8 mouse cellular contexts compared by ENCODE assay signal in the genomic region with DNA sequence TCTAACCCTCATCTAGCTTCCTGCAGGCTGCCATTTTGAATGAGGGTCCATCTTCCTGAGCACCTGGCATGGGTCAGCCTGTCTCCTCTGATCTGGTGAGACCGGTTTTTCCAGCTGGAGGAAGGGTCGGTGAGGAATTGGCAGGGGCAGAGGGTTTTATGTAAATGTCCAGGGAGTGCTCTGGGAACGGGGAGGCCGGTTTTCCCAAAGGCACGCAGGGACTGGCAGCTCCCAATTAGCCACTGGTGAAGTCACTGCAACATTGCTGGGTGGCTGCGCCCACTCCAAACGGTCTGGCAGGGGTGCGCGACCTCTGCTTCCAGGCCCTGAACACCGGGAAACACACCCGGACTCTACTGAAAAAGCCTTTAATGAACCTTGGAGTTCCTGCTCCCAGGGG. TPM values are rescaled to one million over a fixed set of nuclear protein-coding genes. Genes with fewer than 3 reads are reported as not detected.
DNase-seq lines count a peak whose midpoint lies in the region; ATAC-seq lines count a peak whose summit lies in the region.

No protein-coding gene starts in this region.

- H3K9me3 ChIP-seq in heart, embryonic 14.5 days (ENCODE audit: control insufficient read depth, low read length): no peaks in the 10 kb centered on the region
- no peaks in the 10 kb centered on the region for H3K9me3 ChIP-seq in embryonic facial prominence, embryonic 10.5 days
- H3K9me3 ChIP-seq in intestine, embryonic 14.5 days (ENCODE audit: control insufficient read depth, low read length): no peaks in the 10 kb centered on the region
- no peaks in the 10 kb centered on the region for H3K9me3 ChIP-seq in midbrain, embryonic 12.5 days

- peaks cover 4% of the 10 kb centered on the region; the same call in 1 of the 2 replicates for H3K27me3 ChIP-seq in heart, embryonic 14.5 days (ENCODE audit: control insufficient read depth, insufficient read depth, low read length)
- 0 out of 2 replicates have a peak, but pooled peaks cover 4% of the 10 kb centered on the region for H3K27me3 ChIP-seq in embryonic facial prominence, embryonic 10.5 days (replicated peaks; ENCODE audit: low read depth, poor library complexity, severe bottlenecking)
- H3K27me3 ChIP-seq in intestine, embryonic 14.5 days (replicated peaks; ENCODE audit: control insufficient read depth, insufficient read depth, low read length): no peaks in the 10 kb centered on the region
- H3K27me3 ChIP-seq in midbrain, embryonic 12.5 days: peaks cover 11% of the 10 kb centered on the region; the same call in 1 of the 2 replicates

- H3K4me2 ChIP-seq in heart, embryonic 14.5 days (ENCODE audit: low read length): peak overlapping the region; percentile 32; the same call in 1 of the 2 replicates
- peak overlapping the region; percentile 33 for H3K4me2 ChIP-seq in intestine, embryonic 14.5 days (ENCODE audit: low read length)
- H3K4me2 ChIP-seq in midbrain, embryonic 12.5 days (replicated peaks): peak overlapping the region; percentile 51

- H3K4me3 ChIP-seq in heart, embryonic 14.5 days (ENCODE audit: control insufficient read depth in 1 of 2, insufficient read depth in 1 of 2, low read depth in 1 of 2, low read length in 2 of 2): no peak overlapping the region
- peak overlapping the region; percentile 49 for H3K4me3 ChIP-seq in embryonic facial prominence, embryonic 10.5 days
- no peak overlapping the region for H3K4me3 ChIP-seq in intestine, embryonic 14.5 days (ENCODE audit: low read depth, low read length)
- H3K4me3 ChIP-seq in midbrain, embryonic 12.5 days: peak overlapping the region; percentile 30

- no peak for ATAC-seq in heart, embryonic 14.5 days (ENCODE audit: insufficient number of reproducible peaks, insufficient read depth, low FRiP score, low read depth)
- peak; percentile 12; the same call in 1 of the 2 replicates for ATAC-seq in intestine, embryonic 14.5 days (replicated peaks; ENCODE audit: low FRiP score, low TSS enrichment, low read depth)
- no peak for ATAC-seq in midbrain, embryonic 12.5 days (ENCODE audit: low FRiP score, low read depth)

- DNase-seq in heart, adult 11 months: no peak
- DNase-seq in embryonic facial prominence, embryonic 10.5 days (ENCODE audit: low spot score): peak; percentile 36
- DNase-seq in intestine, embryonic 14.5 days (ENCODE audit: low spot score): peak; percentile 63
- no peak for DNase-seq in ovary, postnatal 10 days (ENCODE audit: low spot score)
- DNase-seq in retina, postnatal 1 day: no peak
- DNase-seq in thymus, postnatal 14 days: no peak

- 50% methylated on average over 11 of the region's 11 CpGs for WGBS in heart, embryonic 14.5 days
- WGBS in embryonic facial prominence, embryonic 10.5 days: 32% methylated on average over 11 of the region's 11 CpGs
- 41% methylated on average over 11 of the region's 11 CpGs for WGBS in intestine, embryonic 14.5 days
- 43% methylated on average over 11 of the region's 11 CpGs for WGBS in midbrain, embryonic 12.5 days

- no peaks in the 10 kb centered on the region for H3K36me3 ChIP-seq in heart, embryonic 14.5 days (ENCODE audit: control insufficient read depth, insufficient read depth, low read length)
- no peaks in the 10 kb centered on the region for H3K36me3 ChIP-seq in embryonic facial prominence, embryonic 10.5 days (replicated peaks)
- no peaks in the 10 kb centered on the region for H3K36me3 ChIP-seq in intestine, embryonic 14.5 days (ENCODE audit: control insufficient read depth, insufficient read depth, low read length)
- no peaks in the 10 kb centered on the region for H3K36me3 ChIP-seq in midbrain, embryonic 12.5 days

- no peak overlapping the region for H3K9ac ChIP-seq in heart, embryonic 14.5 days (ENCODE audit: low read length)
- H3K9ac ChIP-seq in intestine, embryonic 14.5 days (ENCODE audit: low read length): no peak overlapping the region
- peak overlapping the region; percentile 39; the same call in 1 of the 2 replicates for H3K9ac ChIP-seq in midbrain, embryonic 12.5 days (replicated peaks)

- no peaks in the 10 kb centered on the region for H3K4me1 ChIP-seq in heart, embryonic 14.5 days (ENCODE audit: control insufficient read depth in 2 of 2, insufficient read depth in 2 of 2, low read length in 2 of 2)
- H3K4me1 ChIP-seq in embryonic facial prominence, embryonic 10.5 days: peaks cover 17% of the 10 kb centered on the region
- H3K4me1 ChIP-seq in intestine, embryonic 14.5 days (replicated peaks; ENCODE audit: control insufficient read depth, insufficient read depth, low read length): no peaks in the 10 kb centered on the region; the same call in 1 of the 2 replicates
- peaks cover 5% of the 10 kb centered on the region for H3K4me1 ChIP-seq in midbrain, embryonic 12.5 days

- no peak overlapping the region for H3K27ac ChIP-seq in heart, embryonic 14.5 days (replicated peaks in 1 of 2; ENCODE audit: control insufficient read depth in 1 of 2, insufficient read depth in 1 of 2, low read depth in 2 of 2, low read length in 2 of 2)
- peak overlapping the region; percentile 74 for H3K27ac ChIP-seq in embryonic facial prominence, embryonic 10.5 days (replicated peaks)
- peak overlapping the region; percentile 12; the same call in 1 of the 2 replicates for H3K27ac ChIP-seq in intestine, embryonic 14.5 days (ENCODE audit: low read depth)
- H3K27ac ChIP-seq in midbrain, embryonic 12.5 days (replicated peaks): no peak overlapping the region

RNA-seq across cellular contexts. Expression of gene Foxn1, which starts 10.6 kb away (rescaled TPM):
- not detected in 2 replicates for polyA plus RNA-seq in heart, embryonic 14.5 days (2014; fragmentation: Nextera tagmentation; extraction: Ambion mirVana)
- polyA plus RNA-seq in embryonic facial prominence, embryonic 10.5 days (2016; fragmentation: Nextera tagmentation; extraction: Ambion mirVana): 0.21 and 0.26 TPM in 2 replicates
- not detected in 2 replicates for polyA plus RNA-seq in intestine, embryonic 14.5 days (2014; fragmentation: Nextera tagmentation; extraction: Ambion mirVana)
- not detected in 2 replicates for polyA plus RNA-seq in midbrain, embryonic 12.5 days (2016; fragmentation: Nextera tagmentation; extraction: Ambion mirVana)

RNA-seq across cellular contexts. Expression of gene Slc13a2, which starts 25.1 kb away (rescaled TPM):
- not detected in 2 replicates for polyA plus RNA-seq in heart, embryonic 14.5 days (2014; fragmentation: Nextera tagmentation; extraction: Ambion mirVana)
- polyA plus RNA-seq in embryonic facial prominence, embryonic 10.5 days (2016; fragmentation: Nextera tagmentation; extraction: Ambion mirVana): not detected in 2 replicates
- 0.07 and 0.12 TPM in 2 replicates for polyA plus RNA-seq in intestine, embryonic 14.5 days (2014; fragmentation: Nextera tagmentation; extraction: Ambion mirVana)
- not detected in 2 replicates for polyA plus RNA-seq in midbrain, embryonic 12.5 days (2016; fragmentation: Nextera tagmentation; extraction: Ambion mirVana)

RNA-seq across cellular contexts. Expression of gene Unc119, which starts 53.7 kb away (rescaled TPM):
- polyA plus RNA-seq in heart, embryonic 14.5 days (2014; fragmentation: Nextera tagmentation; extraction: Ambion mirVana): 38.6 and 43.0 TPM in 2 replicates
- polyA plus RNA-seq in embryonic facial prominence, embryonic 10.5 days (2016; fragmentation: Nextera tagmentation; extraction: Ambion mirVana): 67.7 and 69.1 TPM in 2 replicates
- polyA plus RNA-seq in intestine, embryonic 14.5 days (2014; fragmentation: Nextera tagmentation; extraction: Ambion mirVana): 39.8 and 42.8 TPM in 2 replicates
- polyA plus RNA-seq in midbrain, embryonic 12.5 days (2016; fragmentation: Nextera tagmentation; extraction: Ambion mirVana): 80.0 and 80.6 TPM in 2 replicates

Comparison
In these comparisons a context has a peak if more than half of its experiments do, and no peak if none do; other contexts are left out.
1. H3K27ac ChIP-seq: peak in embryonic facial prominence, embryonic 10.5 days (single experiment) and intestine, embryonic 14.5 days (single experiment); none in heart, embryonic 14.5 days (0 of 2) and midbrain, embryonic 12.5 days (single experiment).
2. H3K4me3 ChIP-seq: peak in embryonic facial prominence, embryonic 10.5 days (single experiment) and midbrain, embryonic 12.5 days (single experiment); none in heart, embryonic 14.5 days (0 of 2) and intestine, embryonic 14.5 days (single experiment).
3. DNase-seq: peak in embryonic facial prominence, embryonic 10.5 days (single experiment) and intestine, embryonic 14.5 days (single experiment); none in heart, adult 11 months (single experiment), ovary, postnatal 10 days (single experiment), retina, postnatal 1 day (single experiment) and thymus, postnatal 14 days (single experiment).
4. Peak in every context shown above with its lines, with median percentiles within 50 percentile points of each other: H3K4me2 ChIP-seq.